Mouse (Mus musculus) mammary gland, adult 2 months (tissue): ENCODE results near the gene Lamtor1. TPM values are rescaled to one million over a fixed set of nuclear protein-coding genes. Genes with fewer than 3 reads are reported as not detected.

Experiments used
- polyA plus RNA-seq: library from polyadenylated mRNA; depleted of rRNA; stranded (reverse); fragments of >200 nt; gene quantifications from 2 replicates; pipeline ENCODE4 v1.2.3, GENCODE M21; 2012; ENCODE audit warnings: low replicate concordance; rRNA removed

The Lamtor1 gene
- 312 and 343 TPM in 2 replicates for polyA plus RNA-seq

DNA sequence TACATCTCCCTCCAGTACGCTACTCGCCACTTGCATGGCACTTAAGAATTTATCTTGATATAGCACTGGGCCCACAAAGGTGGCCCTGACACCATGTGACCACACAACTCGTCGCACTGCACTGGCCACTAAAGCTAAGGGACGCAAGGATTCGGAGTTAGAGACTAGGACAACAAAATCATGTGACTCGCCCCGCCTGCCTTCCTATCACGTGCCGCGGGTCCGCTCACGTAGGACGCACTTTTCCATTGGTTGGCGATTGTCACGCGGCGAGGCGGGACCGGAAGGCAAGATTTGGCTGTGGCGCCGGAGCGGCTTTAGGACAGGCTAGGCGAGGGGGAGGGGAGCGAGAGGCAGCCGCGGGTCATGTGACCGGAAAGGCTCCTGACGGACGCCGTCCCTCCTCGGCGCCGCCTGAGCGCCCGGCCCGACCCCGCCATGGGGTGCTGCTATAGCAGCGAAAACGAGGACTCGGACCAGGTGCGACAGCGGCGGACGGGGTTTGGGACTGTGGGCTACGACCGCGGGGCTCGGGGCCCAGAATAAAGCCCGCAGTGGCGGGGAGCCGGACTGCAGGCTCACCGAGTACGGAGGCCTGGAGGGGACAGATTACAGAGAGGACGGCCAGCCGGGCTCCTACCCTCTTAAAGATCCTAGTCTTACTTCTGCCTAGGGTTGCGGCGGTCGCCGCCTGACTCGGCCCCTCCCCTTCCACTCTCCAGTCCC, at the start of gene Lamtor1:
Gene Lamtor1, plus strand, starts transcription at position 344 of the 726 bp plus-strand sequence.

DNA sequence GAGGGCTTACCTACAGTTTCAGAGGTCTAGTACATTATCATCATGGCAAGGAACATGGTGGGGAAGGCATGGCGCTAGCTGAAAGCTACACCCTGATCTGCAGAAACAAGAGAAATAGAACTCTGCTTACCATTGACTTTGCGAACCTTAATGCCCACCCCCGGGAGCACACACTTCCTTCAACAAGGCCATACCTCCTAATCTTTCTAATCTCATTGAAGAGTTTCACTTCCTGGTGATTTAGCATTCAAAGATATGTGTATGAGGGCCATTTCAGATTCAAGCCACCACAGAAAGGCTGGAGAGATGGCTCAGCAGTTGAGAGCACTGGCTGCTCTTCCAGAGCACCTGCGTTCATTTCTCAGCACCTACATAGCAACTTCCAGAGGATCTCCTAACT, 48.6 kb upstream of the Lamtor1 start, which contains the start of gene Folr2:
Gene Folr2, minus strand, starts transcription at position 101 of the 400 bp plus-strand sequence.

DNA sequence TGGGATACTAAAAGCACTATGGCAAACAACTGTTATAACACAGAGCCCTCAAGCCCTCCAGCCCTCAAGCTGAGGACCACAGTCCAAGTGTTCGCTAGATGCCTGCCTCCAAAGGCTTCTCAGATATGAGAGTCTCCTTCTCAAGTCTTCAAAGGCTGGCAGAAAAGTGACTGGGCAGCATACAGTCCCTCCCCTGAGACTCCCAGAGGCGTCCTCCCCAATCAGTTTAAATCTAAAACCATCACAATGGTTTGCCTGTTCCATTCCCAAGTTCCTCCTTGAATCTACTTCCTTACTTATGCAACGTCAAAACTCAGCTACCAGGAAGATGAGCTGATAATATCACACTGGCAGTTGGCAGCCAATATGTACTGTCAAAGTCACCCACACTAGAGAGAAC, 42.3 kb upstream of the Lamtor1 start, which contains the start of gene Anapc15:
Gene Anapc15, plus strand, starts transcription at position 301 of the 400 bp plus-strand sequence.

DNA sequence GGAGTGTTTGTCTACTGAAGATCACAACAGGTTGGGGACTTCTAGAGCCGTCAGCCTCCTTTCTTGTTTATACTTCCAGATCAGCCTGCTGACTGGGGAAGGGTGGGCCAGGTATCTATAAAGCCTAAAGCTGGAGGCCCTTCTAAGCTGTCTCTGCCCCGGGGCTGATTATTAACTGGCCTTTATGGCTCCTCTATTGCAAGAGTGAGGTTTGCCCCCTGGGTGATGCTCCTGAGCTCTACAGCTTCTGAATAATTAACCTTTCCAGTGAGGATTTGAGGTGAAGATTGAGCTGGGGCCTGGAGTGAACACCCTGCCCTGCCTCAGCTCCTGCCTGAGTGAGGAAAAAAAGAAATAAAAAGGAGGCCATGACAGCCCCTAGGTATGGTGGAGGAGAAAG, 35.1 kb upstream of the Lamtor1 start, which contains the start of gene Folr1:
Gene Folr1, minus strand, starts transcription at position 160 of the 400 bp plus-strand sequence.

DNA sequence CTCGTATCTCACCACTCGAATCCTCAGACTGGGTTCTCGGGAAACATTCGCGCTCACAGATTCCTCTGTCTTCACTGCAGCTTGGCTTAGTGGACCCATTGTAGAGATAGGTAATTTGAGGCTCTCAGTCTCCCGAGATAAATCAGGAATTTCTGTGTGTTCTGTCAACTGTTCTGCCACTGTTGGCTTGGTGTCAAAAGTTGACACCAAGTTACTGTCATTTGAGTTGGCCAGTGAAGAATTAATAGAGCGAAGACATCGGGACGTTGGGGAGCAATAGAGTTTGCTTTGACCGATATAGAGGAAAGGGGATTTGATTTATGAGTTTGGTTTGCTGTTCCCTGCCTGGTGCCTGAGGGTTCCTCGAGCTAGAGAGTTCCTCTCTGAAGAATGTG, 580 bp downstream of the Lamtor1 start, which contains the start of gene Tomt:
Gene Tomt, minus strand, starts transcription at position 73 of the 395 bp plus-strand sequence.

DNA sequence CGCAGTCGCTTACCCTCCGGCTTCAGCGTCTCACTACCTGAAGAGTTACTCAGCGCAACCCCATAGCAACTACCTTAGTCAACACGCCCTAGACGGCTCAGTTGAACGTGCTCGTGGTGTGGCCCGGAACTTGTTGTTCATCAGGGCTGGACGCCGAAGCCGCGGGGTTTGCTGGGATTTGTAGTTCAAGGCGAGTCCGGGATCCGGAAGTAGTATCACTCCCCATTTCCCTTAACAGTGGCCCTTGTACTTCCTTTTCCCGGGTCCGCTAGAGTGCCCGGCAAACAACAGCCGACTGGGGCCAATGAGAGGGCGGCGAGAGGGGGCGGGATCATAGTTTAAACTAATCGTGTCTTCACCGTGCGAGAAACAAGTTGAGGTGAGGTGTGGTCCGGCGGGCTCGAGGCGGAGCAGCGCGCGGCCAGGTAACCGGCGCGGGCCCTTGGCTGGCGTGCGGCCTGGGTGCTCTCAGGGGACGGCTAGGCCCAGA, 28.1 kb downstream of the Lamtor1 start, which contains the start of the genes Lrrc51 and Numa1:
Gene Lrrc51, minus strand, starts transcription at position 145 of the 490 bp plus-strand sequence.
Gene Numa1, plus strand, starts transcription at position 361 of the 490 bp plus-strand sequence.

Other genes starting within 250 kb of the Lamtor1 start
- 23.6 and 48.0 TPM in 2 replicates for gene Clpb, start 242.3 kb upstream of the Lamtor1 start, polyA plus RNA-seq
- gene Phox2a, start 87.6 kb upstream of the Lamtor1 start, polyA plus RNA-seq = 0.17 TPM in 1 of 2 replicates, not detected in the other
- 117 and 153 TPM in 2 replicates for gene Inppl1, start 67.7 kb upstream of the Lamtor1 start, polyA plus RNA-seq
- 99.2 and 198 TPM in 2 replicates for gene Folr2, start 48.7 kb upstream of the Lamtor1 start, polyA plus RNA-seq
- 45.5 and 65.2 TPM in 2 replicates for gene Anapc15, start 42.2 kb upstream of the Lamtor1 start, polyA plus RNA-seq
- 4.3 and 4.6 TPM in 2 replicates for gene Folr1, start 35.1 kb upstream of the Lamtor1 start, polyA plus RNA-seq
- 0.60 and 0.75 TPM in 2 replicates for gene Tomt, start 455 bp downstream of the Lamtor1 start, polyA plus RNA-seq
- 10.1 and 22.7 TPM in 2 replicates for gene Lrrc51, start 28.0 kb downstream of the Lamtor1 start, polyA plus RNA-seq
- gene Numa1, start 28.2 kb downstream of the Lamtor1 start, polyA plus RNA-seq = 88.8 and 110 TPM in 2 replicates
- 18.8 and 23.5 TPM in 2 replicates for gene Il18bp, start 112.8 kb downstream of the Lamtor1 start, polyA plus RNA-seq
- gene Rnf121, start 159.6 kb downstream of the Lamtor1 start, polyA plus RNA-seq = 12.6 and 30.7 TPM in 2 replicates
- 20.6 and 21.7 TPM in 2 replicates for gene Xndc1, start 159.6 kb downstream of the Lamtor1 start, polyA plus RNA-seq
- gene Xntrpc, start 159.8 kb downstream of the Lamtor1 start, polyA plus RNA-seq = 4.1 and 4.3 TPM in 2 replicates
- 0.73 TPM in 1 of 2 replicates, not detected in the other for gene Trpc2, start 177.2 kb downstream of the Lamtor1 start, polyA plus RNA-seq
- 0.29 and 82.2 TPM in 2 replicates for gene Art1, start 195.8 kb downstream of the Lamtor1 start, polyA plus RNA-seq
- 0.24 and 6.7 TPM in 2 replicates for gene Art5, start 203.6 kb downstream of the Lamtor1 start, polyA plus RNA-seq
- gene Chrna10, start 210.9 kb downstream of the Lamtor1 start, polyA plus RNA-seq = not detected in 2 replicates